Mouse (Mus musculus) induced T-regulatory cell, adult 2 months (primary cell): ENCODE data around the gene Sfxn2.

Experiments used
- DNase-seq: peaks from one replicate; pipeline ENCODE4 v3.0.0-alpha.2; 2012; ENCODE audit warnings: low read depth

Sfxn2 gene

GRCm38 (mm10) chr19:46599375-46600256, 26.5 kb downstream of the Sfxn2 start:
- peak; percentile 43 for DNase-seq

GRCm38 (mm10) chr19:46600371-46600770, 27.2 kb downstream of the Sfxn2 start:
- peak; percentile 36 for DNase-seq

GRCm38 (mm10) chr19:46601491-46601890, 28.3 kb downstream of the Sfxn2 start:
- DNase-seq, result no peak

- DNase-seq, result no peak
These were observed 29.2 kb downstream of the Sfxn2 start for GRCm38 (mm10) chr19:46602406-46602805.

GRCm38 (mm10) chr19:46606718-46607117, 33.6 kb downstream of the Sfxn2 start:
- peak; percentile 74 for DNase-seq

- DNase-seq, result peak; percentile 72
These were observed 34.3 kb downstream of the Sfxn2 start for GRCm38 (mm10) chr19:46607424-46607823.

GRCm38 (mm10) chr19:46608158-46608557, 35.0 kb downstream of the Sfxn2 start:
- DNase-seq, result no peak

- DNase-seq, result no peak
These were observed 43.2 kb downstream of the Sfxn2 start for GRCm38 (mm10) chr19:46616378-46616777.

GRCm38 (mm10) chr19:46617361-46617760, 44.2 kb downstream of the Sfxn2 start:
- DNase-seq, result peak; percentile 86

- DNase-seq, result peak; percentile 72
These were observed 45.2 kb downstream of the Sfxn2 start for GRCm38 (mm10) chr19:46618322-46618721.

- peak; percentile 68 for DNase-seq
These were observed 45.8 kb downstream of the Sfxn2 start for GRCm38 (mm10) chr19:46619001-46619400.

- DNase-seq, result no peak
These were observed 46.4 kb downstream of the Sfxn2 start for GRCm38 (mm10) chr19:46619518-46619917.

- DNase-seq, result peak; percentile 92
These were observed 47.0 kb downstream of the Sfxn2 start for GRCm38 (mm10) chr19:46620016-46620808.

- no peak for DNase-seq
These were observed 48.3 kb downstream of the Sfxn2 start for GRCm38 (mm10) chr19:46621236-46622183.

GRCm38 (mm10) chr19:46622659-46623193, 49.6 kb downstream of the Sfxn2 start:
- DNase-seq, result no peak

- no peak for DNase-seq
These were observed 50.1 kb downstream of the Sfxn2 start for GRCm38 (mm10) chr19:46623194-46623667.

- no peak for DNase-seq
These were observed 50.9 kb downstream of the Sfxn2 start for GRCm38 (mm10) chr19:46623790-46624772.

GRCm38 (mm10) chr19:46625015-46625414, 51.9 kb downstream of the Sfxn2 start:
- DNase-seq, result no peak

- DNase-seq, result no peak
These were observed 52.4 kb downstream of the Sfxn2 start for GRCm38 (mm10) chr19:46625519-46625918.

GRCm38 (mm10) chr19:46628403-46628802, 55.2 kb downstream of the Sfxn2 start:
- DNase-seq, result no peak
